Mouse (Mus musculus) granulocyte monocyte progenitor cell, adult 5-6 weeks (primary cell): ENCODE data around the gene 9130409I23Rik. TPM values are rescaled to one million over a fixed set of nuclear protein-coding genes. Genes with fewer than 3 reads are reported as not detected.

Experiments used
- ATAC-seq: replicated peaks from 2 replicates; pipeline ENCODE4 v1.8.0; 2016; ENCODE audit warnings: mild to moderate bottlenecking, moderate TSS enrichment, inconsistent platforms; ENCODE audit not compliant: poor library complexity, severe bottlenecking
- total RNA-seq, 2 experiments: library from RNA; stranded (forward) in 1 of 2; stranded (reverse) in 1 of 2; fragments of 200-712, 200-1000 nt in 1 of 2; fragments of >200 nt in 1 of 2; fragmentation: Nextera tagmentation in 1 of 2; gene quantifications; 2 replicates each; pipeline ENCODE4 v1.2.3; 2014 to 2017

9130409I23Rik gene
- total RNA-seq (2014; fragmentation: Nextera tagmentation) (not detected in 2 replicates), total RNA-seq (2017) (not detected in 2 replicates)

GRCm38 (mm10) chr1:181050937-181051336, at the start of gene 9130409I23Rik:
Gene 9130409I23Rik (plus strand): TSS chr1:181051237.
- no peak for ATAC-seq

- no peak for ATAC-seq
These were observed 49.4 kb upstream of the 9130409I23Rik start for GRCm38 (mm10) chr1:181001621-181002020.

GRCm38 (mm10) chr1:181003790-181004189, 47.2 kb upstream of the 9130409I23Rik start:
- ATAC-seq = no peak

GRCm38 (mm10) chr1:181005331-181005730, 45.7 kb upstream of the 9130409I23Rik start:
- no peak for ATAC-seq

GRCm38 (mm10) chr1:181007831-181008230, 43.2 kb upstream of the 9130409I23Rik start:
- no peak for ATAC-seq

GRCm38 (mm10) chr1:181008266-181008665, 42.8 kb upstream of the 9130409I23Rik start:
- ATAC-seq = no peak

GRCm38 (mm10) chr1:181009011-181009590, 41.9 kb upstream of the 9130409I23Rik start:
- ATAC-seq = no peak

- no peak for ATAC-seq
These were observed 41.3 kb upstream of the 9130409I23Rik start for GRCm38 (mm10) chr1:181009754-181010153.

- ATAC-seq = no peak
These were observed 40.7 kb upstream of the 9130409I23Rik start for GRCm38 (mm10) chr1:181010171-181010932.

GRCm38 (mm10) chr1:181011601-181012000, 39.4 kb upstream of the 9130409I23Rik start:
- ATAC-seq = no peak

GRCm38 (mm10) chr1:181012416-181012815, 38.6 kb upstream of the 9130409I23Rik start:
- ATAC-seq = no peak

GRCm38 (mm10) chr1:181013446-181013845, 37.6 kb upstream of the 9130409I23Rik start:
- ATAC-seq = no peak

- ATAC-seq = no peak
These were observed 36.1 kb upstream of the 9130409I23Rik start for GRCm38 (mm10) chr1:181014731-181015500.

- no peak for ATAC-seq
These were observed 35.5 kb upstream of the 9130409I23Rik start for GRCm38 (mm10) chr1:181015558-181015957.

GRCm38 (mm10) chr1:181016045-181016444, 35.0 kb upstream of the 9130409I23Rik start:
- ATAC-seq = no peak

- ATAC-seq = peak; percentile 66
These were observed 34.4 kb upstream of the 9130409I23Rik start for GRCm38 (mm10) chr1:181016532-181017131.

GRCm38 (mm10) chr1:181017212-181017711, 33.8 kb upstream of the 9130409I23Rik start:
- ATAC-seq = peak; percentile 78

- ATAC-seq = no peak
These were observed 33.1 kb upstream of the 9130409I23Rik start for GRCm38 (mm10) chr1:181017890-181018420.

GRCm38 (mm10) chr1:181020756-181021487, 30.1 kb upstream of the 9130409I23Rik start, which contains the start of gene Ephx1:
Gene Ephx1 (minus strand): TSS chr1:181020904.
- no peak for ATAC-seq
